Mouse (Mus musculus) hindbrain, embryonic 12.5 days (tissue): ENCODE measurements around the gene Scamp3. TPM values are rescaled to one million over a fixed set of nuclear protein-coding genes. Genes with fewer than 3 reads are reported as not detected.
A peak's percentile ranks its signal among the peaks of the same experiment; 100 is the strongest.

Experiments used
- ATAC-seq: fragments of 200-750 bp; cut with Nextera tagmentation; 2 replicates; pipeline ENCODE4 v1.8.0; 2017; ENCODE audit warnings: moderate TSS enrichment; ENCODE audit not compliant: low FRiP score
- H3K27ac ChIP-seq: fragments of 300-500 bp; sonication (generic); 2 replicates; pipeline ENCODE4 v1.5.1; 2016; ENCODE audit warnings: mild to moderate bottlenecking
- H3K27me3 ChIP-seq: fragments of 300-500 bp; sonication (generic); 2 replicates; pipeline ENCODE4 v1.6.1; 2016; ENCODE audit warnings: mild to moderate bottlenecking
- H3K36me3 ChIP-seq: fragments of 300-500 bp; sonication (generic); 2 replicates; pipeline ENCODE4 v1.6.1; 2016; ENCODE audit warnings: mild to moderate bottlenecking
- H3K4me1 ChIP-seq: fragments of 300-500 bp; sonication (generic); 2 replicates; pipeline ENCODE4 v1.6.1; 2016
- H3K4me2 ChIP-seq: fragments of 300-500 bp; sonication (generic); replicated peaks from 2 replicates; pipeline ENCODE4 v1.6.1; 2016; ENCODE audit warnings: mild to moderate bottlenecking
- H3K4me3 ChIP-seq: fragments of 300-500 bp; sonication (generic); 2 replicates; pipeline ENCODE4 v1.5.1; 2016; ENCODE audit warnings: mild to moderate bottlenecking
- H3K9ac ChIP-seq: fragments of 300-500 bp; sonication (generic); 2 replicates; pipeline ENCODE4 v1.6.1; 2016; ENCODE audit warnings: mild to moderate bottlenecking, moderate library complexity
- H3K9me3 ChIP-seq: fragments of 300-500 bp; sonication (generic); replicated peaks from 2 replicates; pipeline ENCODE4 v1.6.1; 2016; ENCODE audit warnings: mild to moderate bottlenecking
- WGBS: fragments of 180-500 bp; shearing (Covaris S2); methylation state at CpG from one replicate; pipeline ENCODE4 v1.1.7; 2016; 5-methylcytosine and 5-hydroxymethylcytosine counted together
- polyA plus RNA-seq: library from polyadenylated mRNA; unstranded; fragments of >200 nt; fragmentation: Nextera tagmentation; extraction: Ambion mirVana; gene quantifications from 2 replicates; pipeline ENCODE4 v1.2.1, GENCODE M21; 2016

Gene Scamp3
- 105 and 107 TPM in 2 replicates for polyA plus RNA-seq

DNA sequence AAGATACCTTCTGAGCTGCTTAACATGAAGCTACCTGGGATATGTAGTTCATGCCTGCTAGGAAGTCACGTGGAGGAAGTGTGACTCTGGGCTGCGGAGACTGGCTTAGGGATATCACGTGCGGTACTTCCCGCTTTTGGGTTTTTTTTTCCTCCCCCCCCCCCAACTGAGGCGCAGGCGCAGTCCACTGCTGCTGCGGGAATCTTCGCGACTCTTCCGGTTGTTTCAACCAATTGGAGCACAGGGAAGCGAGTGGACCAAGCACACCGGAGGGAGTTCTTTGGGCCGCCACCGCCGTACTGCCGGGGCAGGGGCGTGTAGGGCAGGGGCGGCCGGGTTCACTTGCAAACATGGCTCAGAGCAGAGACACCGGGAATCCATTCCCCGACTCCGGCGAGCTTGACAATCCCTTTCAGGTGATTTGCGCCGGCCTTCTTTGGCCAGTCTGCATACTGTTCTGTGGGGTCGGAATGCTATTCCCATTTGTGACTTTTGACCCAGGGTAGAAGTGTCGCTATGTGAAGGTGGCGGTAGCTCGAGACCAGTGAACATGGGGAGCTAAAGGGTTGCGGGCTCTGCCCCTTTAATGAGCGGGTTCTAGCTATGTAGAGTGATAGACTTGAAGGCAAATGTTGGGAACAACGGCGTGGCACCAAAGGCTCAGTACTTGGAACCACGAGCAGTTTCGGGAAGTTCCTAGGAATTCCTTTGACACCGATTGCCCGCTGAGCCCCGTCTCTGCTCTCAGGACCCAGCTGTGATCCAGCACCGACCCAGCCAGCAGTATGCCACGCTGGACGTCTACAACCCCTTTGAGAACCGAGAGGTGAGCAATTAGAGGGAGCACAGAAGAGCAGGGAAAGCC lies at the start of gene Scamp3:
Gene Scamp3 (plus strand): TSS at position 232 of the 865 bp plus-strand sequence.
- peak within 1 kb of the TSS; percentile 73 for H3K9ac ChIP-seq
- no peaks in the 10 kb centered on the region for H3K9me3 ChIP-seq
- WGBS = under 1% methylated on average over 43 of the region's 43 CpGs
- H3K27me3 ChIP-seq = no peaks in the 10 kb centered on the region
- peak within 1 kb of the TSS; percentile 82 for H3K27ac ChIP-seq
- peaks cover 14% of the 10 kb centered on the region for H3K4me1 ChIP-seq
- peak within 1 kb of the TSS; percentile 67 for H3K4me3 ChIP-seq
- H3K4me2 ChIP-seq = peak within 1 kb of the TSS; percentile 82
- peaks cover 79% of the 10 kb centered on the region for H3K36me3 ChIP-seq
- peak; percentile 96 for ATAC-seq

DNA sequence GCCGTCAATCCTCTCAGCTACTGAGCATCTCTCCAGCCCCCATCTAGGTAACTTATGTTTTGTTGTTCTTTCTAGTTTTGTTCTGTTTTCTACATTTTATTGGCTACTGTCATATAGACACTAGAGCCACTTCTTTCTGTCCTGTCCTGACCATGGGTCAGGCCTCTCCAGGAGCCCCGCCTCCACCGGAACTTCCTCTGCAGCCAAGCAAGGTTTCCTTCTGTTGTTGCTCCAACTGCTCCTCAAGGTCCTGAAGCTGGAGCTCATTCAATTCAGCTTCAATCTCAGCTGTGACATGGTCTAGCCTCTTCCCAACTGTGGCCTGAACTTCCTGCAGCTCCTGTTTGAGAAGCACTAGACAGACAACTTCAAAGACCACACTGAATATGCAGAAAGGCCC lies 47.4 kb upstream of the Scamp3 start:
- H3K4me3 ChIP-seq = no peak overlapping the region
- 93% methylated on average over 3 of the region's 3 CpGs for WGBS
- no peak overlapping the region for H3K4me2 ChIP-seq
- H3K4me1 ChIP-seq = peaks cover 7% of the 10 kb centered on the region
- no peak overlapping the region for H3K27ac ChIP-seq
- no peak overlapping the region for H3K9ac ChIP-seq
- H3K36me3 ChIP-seq = no peaks in the 10 kb centered on the region
- ATAC-seq = no peak
- no peaks in the 10 kb centered on the region for H3K27me3 ChIP-seq
- no peaks in the 10 kb centered on the region for H3K9me3 ChIP-seq

DNA sequence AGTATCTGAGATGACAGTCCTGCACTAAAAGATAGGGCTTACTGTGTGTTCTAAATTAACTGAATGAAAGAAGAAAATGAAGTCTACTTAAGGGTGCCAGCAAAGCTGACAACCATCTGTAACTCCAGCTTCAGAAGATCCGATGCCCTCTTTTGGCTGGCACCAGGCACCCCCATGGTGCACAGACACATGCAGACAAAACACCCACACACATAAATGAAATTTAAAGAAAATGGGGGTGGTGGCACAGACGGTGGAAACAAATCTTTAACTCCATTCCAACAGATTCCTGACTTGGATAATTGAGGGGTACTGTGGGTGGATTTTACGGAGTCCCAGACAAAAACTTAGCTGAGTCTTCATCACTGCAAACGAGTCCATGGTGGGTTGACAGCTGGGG lies 45.5 kb upstream of the Scamp3 start:
- Histone ChIP-seq H3K4me3 (peak overlapping the region; percentile 30; the same call in 1 of the 2 replicates), H3K27ac (no peak overlapping the region), H3K27me3 (no peaks in the 10 kb centered on the region), H3K9me3 (no peaks in the 10 kb centered on the region), H3K4me1 (peaks cover 7% of the 10 kb centered on the region), H3K4me2 (peak overlapping the region; percentile 61), H3K36me3 (no peaks in the 10 kb centered on the region), H3K9ac (peak overlapping the region; percentile 42; the same call in 1 of the 2 replicates)
- 46% methylated on average over 4 of the region's 4 CpGs for WGBS
- ATAC-seq = no peak

DNA sequence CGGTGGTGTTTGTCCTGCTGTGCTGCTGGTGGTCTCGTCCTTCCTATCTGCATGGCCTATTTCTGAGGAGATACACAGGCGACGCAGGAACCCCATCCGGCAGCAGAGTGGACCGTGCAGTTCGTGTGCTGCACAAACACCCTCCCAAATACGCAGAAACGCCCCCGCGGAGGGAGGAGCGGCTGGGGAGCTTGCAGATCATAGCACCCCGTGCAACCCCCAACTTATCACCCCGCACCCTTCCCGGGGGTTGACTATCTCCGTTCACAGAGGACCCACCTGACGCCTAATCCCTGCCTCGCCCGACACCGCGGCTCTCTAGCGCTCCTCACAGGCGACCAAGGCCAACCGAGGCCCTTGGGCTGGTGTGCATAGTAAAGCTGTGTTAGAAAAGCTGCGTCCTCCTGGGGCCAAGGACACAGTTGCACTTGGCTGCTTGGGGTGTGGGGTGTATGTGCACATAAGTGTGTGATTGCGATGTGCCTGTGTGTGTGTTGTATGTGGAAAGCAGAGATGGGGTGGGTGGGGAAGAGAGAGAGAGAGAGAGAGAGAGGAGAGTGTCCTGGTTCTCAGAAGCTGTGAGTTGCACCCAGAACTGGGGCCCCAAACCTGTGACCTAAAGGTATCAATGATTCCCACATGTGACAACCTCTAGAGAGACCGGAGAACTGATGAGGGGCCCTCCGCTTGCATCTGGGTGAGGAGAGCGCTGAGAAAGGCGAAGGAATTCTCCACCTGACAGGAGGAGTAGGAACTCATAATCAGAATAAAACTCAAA lies 44.8 kb upstream of the Scamp3 start:
- H3K9ac ChIP-seq = peak overlapping the region; percentile 42
- H3K27ac ChIP-seq = no peak overlapping the region
- peak overlapping the region; percentile 61 for H3K4me2 ChIP-seq
- H3K4me1 ChIP-seq = peaks cover 7% of the 10 kb centered on the region
- no peaks in the 10 kb centered on the region for H3K36me3 ChIP-seq
- H3K9me3 ChIP-seq = no peaks in the 10 kb centered on the region
- H3K27me3 ChIP-seq = no peaks in the 10 kb centered on the region
- WGBS = 15% methylated on average over 30 of the region's 30 CpGs
- peak overlapping the region; percentile 30 for H3K4me3 ChIP-seq
- no peak for ATAC-seq

DNA sequence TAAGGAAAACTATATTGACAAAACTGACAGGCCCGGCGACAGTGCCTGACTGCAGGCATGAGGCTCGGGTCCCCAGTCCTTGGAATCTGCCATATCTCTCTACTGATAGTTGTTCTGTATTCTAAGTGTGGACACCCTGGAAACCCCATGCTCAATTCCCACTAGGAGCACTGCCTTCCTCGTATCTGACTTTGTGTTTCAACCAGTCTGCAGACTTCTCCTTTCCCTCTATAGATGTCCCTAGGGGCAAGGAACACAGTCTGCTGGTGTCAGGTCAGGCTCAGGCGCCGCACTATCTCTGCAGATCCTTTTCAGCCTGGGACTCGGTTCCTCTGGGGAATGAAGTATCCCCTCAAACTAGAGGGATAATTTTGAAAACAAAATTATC lies 44.2 kb upstream of the Scamp3 start:
- Histone ChIP-seq H3K4me1 (peaks cover 7% of the 10 kb centered on the region), H3K36me3 (no peaks in the 10 kb centered on the region), H3K27ac (no peak overlapping the region), H3K9ac (no peak overlapping the region), H3K27me3 (no peaks in the 10 kb centered on the region), H3K9me3 (no peaks in the 10 kb centered on the region), H3K4me2 (no peak overlapping the region; the same call in 1 of the 2 replicates), H3K4me3 (no peak overlapping the region)
- ATAC-seq = no peak
- WGBS = 76% methylated on average over 7 of the region's 7 CpGs

DNA sequence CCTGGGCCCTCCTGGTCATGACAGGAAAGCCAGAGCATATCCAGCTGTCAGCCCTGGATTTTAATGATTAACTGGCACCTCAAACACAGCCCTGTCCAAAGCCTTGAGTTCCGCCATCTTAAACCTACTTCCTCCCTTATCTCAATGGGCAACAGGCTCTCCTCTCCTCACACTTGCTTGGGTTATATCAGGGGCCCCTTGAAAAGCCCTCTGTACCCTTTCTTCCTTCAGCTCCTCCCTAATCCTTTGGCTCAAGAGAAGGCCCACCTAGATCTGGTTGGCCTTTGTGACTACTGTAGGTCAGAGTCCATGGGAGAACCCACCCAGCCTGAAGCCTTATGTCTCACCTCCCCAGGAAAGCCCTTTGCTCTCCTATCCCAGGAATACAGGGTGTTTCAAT lies 43.5 kb upstream of the Scamp3 start:
- Histone ChIP-seq H3K27ac (no peak overlapping the region), H3K4me1 (peaks cover 7% of the 10 kb centered on the region), H3K4me3 (no peak overlapping the region), H3K4me2 (no peak overlapping the region), H3K9me3 (no peaks in the 10 kb centered on the region), H3K9ac (no peak overlapping the region), H3K36me3 (no peaks in the 10 kb centered on the region), H3K27me3 (no peaks in the 10 kb centered on the region)
- ATAC-seq = no peak
- whole genome bisulfite sequencing = 96% methylated on average over 1 of the region's 1 CpGs

DNA sequence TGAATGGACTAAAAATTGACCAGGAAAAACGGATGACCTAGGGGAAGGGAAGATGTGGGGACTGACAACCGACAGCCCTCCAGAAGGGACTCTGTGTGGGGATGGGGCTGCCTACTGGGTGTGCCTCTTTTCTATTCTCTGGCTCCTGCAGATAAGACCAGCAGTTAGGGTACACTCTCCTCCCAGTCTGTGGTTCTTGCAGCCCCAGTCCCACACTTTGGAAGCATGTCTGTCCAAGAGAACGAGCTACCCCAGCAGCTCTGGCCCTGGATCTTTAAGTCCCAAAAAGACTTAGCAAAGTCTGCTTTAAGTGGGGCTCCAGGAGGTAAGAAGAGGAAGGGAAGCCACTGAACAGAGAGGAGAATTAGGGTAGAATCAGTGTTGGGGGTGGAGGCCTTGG lies 41.3 kb upstream of the Scamp3 start, which contains the start of gene Pklr:
Gene Pklr (plus strand): TSS at position 185 of the 400 bp plus-strand sequence.
- 52% methylated on average over 3 of the region's 3 CpGs for WGBS
- Histone ChIP-seq H3K4me1 (peaks cover 7% of the 10 kb centered on the region), H3K27me3 (no peaks in the 10 kb centered on the region), H3K4me3 (no peak within 1 kb of the TSS), H3K4me2 (no peak within 1 kb of the TSS), H3K36me3 (no peaks in the 10 kb centered on the region), H3K9me3 (no peaks in the 10 kb centered on the region), H3K27ac (0 out of 2 replicates have a peak within 1 kb of the TSS, but pooled peaks have one; percentile 23), H3K9ac (no peak within 1 kb of the TSS)
- no peak for ATAC-seq

DNA sequence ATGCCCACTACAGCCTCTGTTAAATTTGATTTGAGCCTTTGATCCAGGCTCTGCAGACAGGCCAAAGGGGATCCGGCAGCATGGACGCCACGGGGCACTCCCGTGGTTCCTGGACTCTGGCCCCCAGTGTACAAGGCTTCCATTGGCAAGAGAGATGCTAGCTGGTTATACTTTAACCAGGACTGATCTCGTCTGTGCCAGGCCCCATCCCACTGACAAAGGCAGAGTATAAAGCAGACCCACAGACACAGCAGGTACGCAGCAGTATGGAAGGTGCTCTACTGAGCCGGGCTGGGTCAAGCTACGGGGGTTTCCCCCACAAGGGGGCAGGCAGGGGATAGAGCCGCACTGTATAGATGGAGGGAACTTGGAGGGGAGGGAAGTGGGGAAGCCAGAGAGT lies 40.9 kb upstream of the Scamp3 start:
- Histone ChIP-seq H3K4me3 (no peak overlapping the region), H3K36me3 (no peaks in the 10 kb centered on the region), H3K9me3 (no peaks in the 10 kb centered on the region), H3K4me1 (peaks cover 7% of the 10 kb centered on the region), H3K9ac (no peak overlapping the region), H3K4me2 (no peak overlapping the region), H3K27ac (0 out of 2 replicates have a peak overlapping the region, but pooled peaks have one; percentile 23), H3K27me3 (no peaks in the 10 kb centered on the region)
- no peak for ATAC-seq
- 27% methylated on average over 9 of the region's 9 CpGs for WGBS

DNA sequence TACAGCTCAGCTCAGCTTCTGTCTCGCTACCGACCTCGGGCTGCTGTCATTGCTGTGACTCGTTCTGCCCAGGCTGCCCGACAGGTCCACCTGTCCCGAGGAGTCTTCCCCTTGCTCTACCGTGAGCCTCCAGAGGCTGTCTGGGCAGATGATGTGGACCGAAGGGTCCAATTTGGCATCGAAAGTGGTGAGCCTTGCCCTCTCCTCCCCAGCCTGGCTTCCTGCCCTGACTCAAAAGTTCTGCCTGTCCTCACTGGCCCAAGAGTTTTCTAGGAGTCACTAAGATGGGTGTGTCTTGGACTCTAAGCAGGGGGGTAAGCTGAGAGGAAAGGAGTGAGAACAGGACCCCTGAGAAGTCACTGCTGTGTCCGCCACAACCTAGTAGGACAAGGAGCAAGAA lies 32.5 kb upstream of the Scamp3 start:
- no peak overlapping the region for H3K4me2 ChIP-seq
- H3K4me1 ChIP-seq = peaks cover 15% of the 10 kb centered on the region
- no peaks in the 10 kb centered on the region for H3K36me3 ChIP-seq
- H3K9ac ChIP-seq = no peak overlapping the region
- ATAC-seq = no peak
- H3K4me3 ChIP-seq = no peak overlapping the region
- H3K9me3 ChIP-seq = no peaks in the 10 kb centered on the region
- WGBS = 88% methylated on average over 10 of the region's 10 CpGs
- no peak overlapping the region for H3K27ac ChIP-seq
- peaks cover 29% of the 10 kb centered on the region for H3K27me3 ChIP-seq

DNA sequence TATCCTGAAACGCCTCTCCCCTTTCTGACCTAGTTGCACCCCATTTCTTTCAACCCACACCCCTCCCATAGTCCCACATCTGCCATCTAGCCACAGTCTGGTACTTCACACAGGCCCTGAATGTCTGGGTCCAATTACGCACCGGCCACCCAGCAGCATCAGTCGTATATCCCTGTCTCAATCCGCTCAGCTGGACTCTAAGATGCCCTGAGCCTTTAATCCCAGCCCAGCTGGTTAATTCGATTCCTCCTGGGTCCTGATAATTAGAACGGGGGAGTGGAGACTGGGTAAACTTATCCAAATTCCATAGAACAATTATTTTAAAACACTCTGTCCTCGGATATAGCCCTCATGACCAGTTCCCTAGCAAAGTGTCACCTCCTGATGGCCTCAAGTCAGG lies 31.7 kb upstream of the Scamp3 start:
- H3K9me3 ChIP-seq = no peaks in the 10 kb centered on the region
- peaks cover 15% of the 10 kb centered on the region for H3K4me1 ChIP-seq
- H3K27ac ChIP-seq = no peak overlapping the region
- no peaks in the 10 kb centered on the region for H3K36me3 ChIP-seq
- peaks cover 36% of the 10 kb centered on the region for H3K27me3 ChIP-seq
- no peak overlapping the region for H3K4me3 ChIP-seq
- no peak overlapping the region for H3K9ac ChIP-seq
- ATAC-seq = no peak
- 62% methylated on average over 8 of the region's 8 CpGs for WGBS
- H3K4me2 ChIP-seq = no peak overlapping the region

DNA sequence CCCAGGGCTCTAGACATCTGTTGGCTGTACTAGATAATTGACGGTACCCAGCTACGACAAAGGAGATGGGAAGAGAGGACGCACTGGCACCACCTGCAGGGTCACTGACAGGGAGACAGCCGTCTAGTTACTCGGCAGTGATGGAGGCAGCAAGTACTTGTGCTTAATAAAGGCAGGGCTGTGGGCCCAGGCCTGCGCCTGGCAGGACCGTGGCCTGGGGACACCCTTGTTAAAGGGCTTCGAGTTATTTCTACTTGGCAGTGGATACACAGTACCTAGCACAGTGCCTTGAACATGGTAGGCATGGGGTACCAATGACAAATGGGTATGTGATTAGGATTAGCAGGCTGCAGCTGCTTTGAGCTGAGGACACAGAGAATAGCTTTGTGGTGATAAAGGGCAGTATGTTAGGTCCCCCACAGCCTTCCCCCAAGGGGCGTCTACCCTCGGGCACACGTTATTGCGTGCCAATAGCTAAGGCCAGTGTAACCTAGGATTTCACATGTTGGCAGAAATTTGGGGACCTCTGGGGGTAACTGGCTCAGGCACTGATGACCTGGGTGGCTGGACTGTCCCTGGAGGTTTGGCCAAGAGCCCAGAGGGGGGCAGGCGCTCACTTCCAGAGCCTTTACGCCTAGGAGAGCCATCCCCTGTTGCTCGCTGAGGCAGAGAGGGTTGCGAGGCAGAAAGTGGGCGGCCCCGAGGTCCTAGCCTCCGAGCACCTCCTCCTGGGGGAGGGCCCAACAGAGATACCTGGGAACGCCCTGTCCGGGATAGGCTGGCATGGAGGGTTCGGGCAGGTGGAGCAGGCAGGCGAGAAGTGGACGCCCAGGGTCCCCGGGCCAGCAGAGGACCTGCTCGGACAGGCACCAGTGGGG lies 29.9 kb upstream of the Scamp3 start:
- Histone ChIP-seq H3K4me1 (peaks cover 15% of the 10 kb centered on the region), H3K9ac (no peak overlapping the region), H3K4me3 (0 out of 2 replicates have a peak overlapping the region, but pooled peaks have one; percentile 3), H3K9me3 (no peaks in the 10 kb centered on the region), H3K27ac (no peak overlapping the region), H3K36me3 (0 out of 2 replicates have a peak, but pooled peaks cover under 1% of the 10 kb centered on the region), H3K27me3 (peaks cover 45% of the 10 kb centered on the region), H3K4me2 (peak overlapping the region; percentile 38)
- 20% methylated on average over 26 of the region's 26 CpGs for WGBS
- 0 out of 2 replicates have a peak, but pooled peaks have one; percentile 26 for ATAC-seq
